Mouse (Mus musculus): ENCODE measurements around the gene Ddias.

- no peak for TF ChIP-seq HCFC1 (IDR thresholded peaks at IDR 0.05; ENCODE audit: borderline replicate concordance, insufficient read depth, low read length)
- no peak for TF ChIP-seq CHD2 (IDR thresholded peaks at IDR 0.05; ENCODE audit: low read depth, low read length)
- TF ChIP-seq MAFK (IDR thresholded peaks at IDR 0.05; ENCODE audit: insufficient read depth, low read depth, low read length), result no peak
- no peak for TF ChIP-seq ZC3H11A (IDR thresholded peaks at IDR 0.05; ENCODE audit: borderline replicate concordance, low read depth, low read length)
These were observed 19.4 kb upstream of the Ddias start for GRCm38 (mm10) chr7:92893478-92893877.

All from ES-E14 (cell line).